Mouse (Mus musculus): ENCODE data around the gene Hrct1. TPM values are rescaled to one million over a fixed set of nuclear protein-coding genes. Genes with fewer than 3 reads are reported as not detected.

Gene Hrct1
- polyA plus RNA-seq, 1 experiment from 2014 or later = 0.18 TPM

DNA sequence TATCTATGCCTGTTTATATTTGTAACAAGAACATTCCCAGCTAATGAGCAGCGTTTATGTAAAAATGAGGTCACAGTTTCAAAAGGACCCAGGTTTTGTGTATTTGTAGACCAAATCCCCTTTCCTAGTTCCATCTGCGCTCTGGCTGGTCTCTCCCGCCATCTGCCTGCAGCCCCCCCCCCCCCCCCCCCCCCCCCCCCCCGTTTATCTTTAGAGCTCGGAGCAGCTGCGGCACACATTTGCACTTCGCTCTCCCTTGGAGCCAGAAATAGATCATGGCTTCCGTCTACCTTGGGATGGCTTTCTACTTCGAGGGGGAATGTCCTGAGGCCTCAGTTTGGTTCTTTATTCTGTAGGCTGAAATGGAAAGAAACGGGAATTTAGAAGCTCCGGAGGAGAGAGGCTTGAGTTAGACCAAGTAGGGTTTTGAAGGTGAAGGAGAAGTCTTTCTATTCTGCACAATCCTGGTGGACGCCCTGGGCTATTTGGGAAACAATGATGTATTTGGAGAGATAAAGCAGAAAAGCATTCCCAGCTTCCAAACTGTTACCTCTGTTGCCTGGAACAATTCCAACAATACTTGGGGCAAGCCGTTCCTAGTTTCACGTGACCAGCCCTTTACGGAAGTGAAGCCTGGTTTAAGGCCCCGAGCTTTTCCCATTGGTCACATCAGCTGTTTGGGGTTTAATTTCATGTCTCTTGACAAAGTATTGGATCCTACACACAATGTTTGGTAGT is 6.3 kb upstream of the Hrct1 start:
- WGBS = 66% methylated on average over 14 of the region's 16 CpGs
- no peaks in the 10 kb centered on the region for H3K4me1 ChIP-seq (ENCODE audit: control insufficient read depth, insufficient read depth, low read length)
- ATAC-seq (replicated peaks; ENCODE audit: insufficient number of reproducible peaks, low FRiP score, low TSS enrichment, low read depth) = no peak

DNA sequence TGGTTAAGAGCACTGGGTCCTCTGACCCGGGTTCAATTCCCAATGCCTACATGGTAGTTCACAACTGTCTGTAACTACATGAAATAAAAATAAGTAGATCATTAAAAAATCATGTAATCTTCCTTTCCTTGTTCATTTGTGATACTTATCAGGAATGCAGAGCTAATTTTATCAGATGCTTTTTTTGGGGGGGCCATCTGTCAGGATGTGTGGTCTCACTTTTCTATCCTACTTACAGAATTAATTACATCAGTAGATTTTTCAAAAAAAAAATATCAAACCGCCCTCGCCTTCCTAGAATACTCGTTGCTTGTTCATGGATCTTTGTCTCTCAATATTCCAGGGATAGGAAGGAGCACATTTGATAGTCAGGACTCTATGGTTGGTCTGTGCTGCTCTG is 4.8 kb upstream of the Hrct1 start:
- Histone ChIP-seq H3K27ac (replicated peaks; ENCODE audit: low read depth, low read length) (no peak overlapping the region), H3K4me2 (ENCODE audit: low read depth, low read length) (no peak overlapping the region), H3K4me1 (ENCODE audit: control insufficient read depth, insufficient read depth, low read length) (no peaks in the 10 kb centered on the region), H3K9me3 (replicated peaks; ENCODE audit: control insufficient read depth, low read length) (no peaks in the 10 kb centered on the region), H3K4me3 (ENCODE audit: low read depth, low read length) (no peak overlapping the region), H3K9ac (replicated peaks; ENCODE audit: low read length) (no peak overlapping the region), H3K27me3 (ENCODE audit: control insufficient read depth, insufficient read depth, low read length) (no peaks in the 10 kb centered on the region), H3K36me3 (replicated peaks; ENCODE audit: control insufficient read depth, insufficient read depth, low read depth, low read length) (no peaks in the 10 kb centered on the region)
- no peak for DNase-seq (ENCODE audit: low spot score)
- ATAC-seq (replicated peaks; ENCODE audit: insufficient number of reproducible peaks, low FRiP score, low TSS enrichment, low read depth) = no peak
- WGBS = 90% methylated on average over 4 of the region's 4 CpGs

More for the DNA sequence above, 6.3 kb upstream of the Hrct1 start:
- no peak overlapping the region for H3K27ac ChIP-seq (replicated peaks; ENCODE audit: low read depth, low read length)
- H3K4me3 ChIP-seq (ENCODE audit: low read depth, low read length) = no peak overlapping the region
- DNase-seq (ENCODE audit: low spot score) = peak; percentile 14
- H3K9ac ChIP-seq (replicated peaks; ENCODE audit: low read length) = no peak overlapping the region
- no peak overlapping the region for H3K4me2 ChIP-seq (ENCODE audit: low read depth, low read length)
- H3K27me3 ChIP-seq (ENCODE audit: control insufficient read depth, insufficient read depth, low read length) = no peaks in the 10 kb centered on the region
- no peaks in the 10 kb centered on the region for H3K9me3 ChIP-seq (replicated peaks; ENCODE audit: control insufficient read depth, low read length)
- no peaks in the 10 kb centered on the region for H3K36me3 ChIP-seq (replicated peaks; ENCODE audit: control insufficient read depth, insufficient read depth, low read depth, low read length)

DNA sequence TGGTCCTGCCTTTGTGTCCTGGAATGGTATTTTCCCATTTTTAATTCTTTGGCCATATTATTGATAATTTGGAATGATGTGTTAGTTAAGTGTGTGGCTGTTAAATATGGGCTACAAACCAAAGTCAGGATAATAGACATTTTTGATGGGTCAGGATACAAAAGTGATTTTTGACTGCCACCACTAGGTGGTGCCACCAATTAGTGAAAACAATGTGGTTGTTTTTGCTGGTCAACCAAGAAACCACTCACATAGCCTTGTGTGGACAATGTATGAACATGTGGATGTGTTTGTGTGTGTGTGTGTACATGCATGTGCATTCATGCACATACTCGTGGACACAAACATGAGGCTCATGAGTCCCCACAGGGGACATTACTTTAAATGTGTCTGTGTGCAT is 2.2 kb upstream of the Hrct1 start:
- peak; percentile 69 for DNase-seq (ENCODE audit: low spot score)
- H3K4me1 ChIP-seq (ENCODE audit: control insufficient read depth, insufficient read depth, low read length) = no peaks in the 10 kb centered on the region
- no peaks in the 10 kb centered on the region for H3K36me3 ChIP-seq (replicated peaks; ENCODE audit: control insufficient read depth, insufficient read depth, low read depth, low read length)
- H3K9ac ChIP-seq (replicated peaks; ENCODE audit: low read length) = no peak overlapping the region
- H3K27me3 ChIP-seq (ENCODE audit: control insufficient read depth, insufficient read depth, low read length) = no peaks in the 10 kb centered on the region
- ATAC-seq (replicated peaks; ENCODE audit: insufficient number of reproducible peaks, low FRiP score, low TSS enrichment, low read depth) = no peak
- H3K4me2 ChIP-seq (ENCODE audit: low read depth, low read length) = no peak overlapping the region
- H3K9me3 ChIP-seq (replicated peaks; ENCODE audit: control insufficient read depth, low read length) = no peaks in the 10 kb centered on the region
- WGBS = 23% methylated on average over 1 of the region's 1 CpGs
- H3K4me3 ChIP-seq (ENCODE audit: low read depth, low read length) = no peak overlapping the region
- no peak overlapping the region for H3K27ac ChIP-seq (replicated peaks; ENCODE audit: low read depth, low read length)

DNA sequence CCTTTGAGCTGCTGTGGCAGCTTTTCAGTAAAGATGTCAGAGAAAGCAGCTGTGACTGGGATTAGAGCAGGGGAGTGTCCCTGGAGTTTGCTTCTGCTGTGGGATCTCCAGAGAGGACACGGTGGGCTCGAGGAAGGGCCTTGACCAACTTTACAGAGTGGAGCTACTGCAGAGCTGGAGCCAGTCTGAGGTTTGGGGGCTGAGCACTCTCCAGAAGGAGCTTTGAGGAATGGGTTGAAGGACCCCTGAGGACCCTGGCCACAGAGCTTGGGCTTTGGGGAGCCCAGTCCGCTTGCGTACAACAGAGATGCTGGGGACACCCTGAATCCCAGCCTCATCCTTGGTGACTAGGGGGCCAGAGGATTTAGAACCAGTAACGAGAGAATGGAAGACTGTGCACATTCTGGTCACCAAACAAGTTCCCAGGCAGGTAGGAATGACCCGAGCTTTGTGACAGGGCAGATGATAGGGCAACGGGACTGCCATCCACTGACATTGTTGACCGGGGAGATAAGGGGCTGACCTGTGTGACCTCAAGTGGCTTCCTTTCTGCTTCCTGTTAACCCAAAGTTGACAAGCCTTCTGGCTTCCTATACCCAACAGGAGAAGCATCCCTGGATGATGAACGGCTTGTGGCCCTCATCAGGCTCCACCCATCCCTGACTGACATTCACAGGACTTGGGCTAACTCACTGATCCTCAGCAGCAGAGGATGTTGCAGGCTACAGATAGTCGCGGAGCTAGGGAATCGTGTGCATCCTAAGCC is 577 bp upstream of the Hrct1 start:
- H3K9ac ChIP-seq (replicated peaks; ENCODE audit: low read length) = no peak overlapping the region
- H3K9me3 ChIP-seq (replicated peaks; ENCODE audit: control insufficient read depth, low read length) = no peaks in the 10 kb centered on the region
- no peak for ATAC-seq (replicated peaks; ENCODE audit: insufficient number of reproducible peaks, low FRiP score, low TSS enrichment, low read depth)
- H3K4me1 ChIP-seq (ENCODE audit: control insufficient read depth, insufficient read depth, low read length) = no peaks in the 10 kb centered on the region
- 64% methylated on average over 12 of the region's 12 CpGs for WGBS
- DNase-seq (ENCODE audit: low spot score) = no peak
- no peaks in the 10 kb centered on the region for H3K27me3 ChIP-seq (ENCODE audit: control insufficient read depth, insufficient read depth, low read length)
- no peak overlapping the region for H3K4me3 ChIP-seq (ENCODE audit: low read depth, low read length)
- no peaks in the 10 kb centered on the region for H3K36me3 ChIP-seq (replicated peaks; ENCODE audit: control insufficient read depth, insufficient read depth, low read depth, low read length)
- no peak overlapping the region for H3K27ac ChIP-seq (replicated peaks; ENCODE audit: low read depth, low read length)
- no peak overlapping the region for H3K4me2 ChIP-seq (ENCODE audit: low read depth, low read length)

DNA sequence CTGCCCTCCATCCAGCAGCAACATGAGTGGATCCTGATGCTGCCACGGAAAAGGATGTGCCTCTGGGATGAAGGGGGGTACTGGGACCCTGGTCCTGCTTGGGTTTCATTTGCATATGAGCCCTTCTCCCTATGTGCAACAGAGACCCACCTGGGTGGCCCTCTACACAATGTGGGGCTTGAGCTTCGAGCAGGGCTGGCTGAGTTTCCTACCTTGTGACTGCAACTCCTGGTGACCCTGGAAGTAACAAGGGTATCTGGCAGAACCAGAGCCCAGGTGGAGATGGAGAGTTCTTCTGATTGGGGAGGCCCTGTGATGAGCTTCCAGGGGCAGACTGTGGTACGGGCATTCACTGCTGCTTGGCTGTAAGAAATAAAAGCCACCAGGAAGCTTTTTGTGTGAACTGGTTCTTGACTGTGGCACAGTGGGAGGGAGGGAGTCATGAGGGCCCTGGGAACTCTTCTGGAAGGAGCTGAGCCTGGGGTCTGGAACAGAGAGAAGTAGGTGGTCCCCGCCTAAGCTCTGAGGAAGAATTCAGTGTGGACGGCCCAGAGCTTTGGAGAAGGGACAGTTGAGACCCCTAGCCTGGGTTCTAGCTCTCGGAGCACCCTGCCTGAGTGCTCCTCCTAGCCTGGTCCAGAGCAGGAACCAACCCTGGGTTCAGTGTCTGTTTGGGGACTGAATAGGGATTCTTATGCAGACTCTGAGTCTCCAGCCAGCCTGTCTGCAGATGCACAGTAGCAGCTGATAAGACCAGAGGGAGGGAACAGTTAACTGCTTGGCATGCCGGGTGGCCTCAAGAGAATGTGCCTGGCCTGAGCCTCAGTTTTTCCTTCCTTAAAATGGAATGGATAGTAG is 959 bp downstream of the Hrct1 start:
- H3K9ac ChIP-seq (replicated peaks; ENCODE audit: low read length) = no peak overlapping the region
- no peaks in the 10 kb centered on the region for H3K4me1 ChIP-seq (ENCODE audit: control insufficient read depth, insufficient read depth, low read length)
- no peak overlapping the region for H3K4me2 ChIP-seq (ENCODE audit: low read depth, low read length)
- WGBS = 76% methylated on average over 7 of the region's 7 CpGs
- no peaks in the 10 kb centered on the region for H3K36me3 ChIP-seq (replicated peaks; ENCODE audit: control insufficient read depth, insufficient read depth, low read depth, low read length)
- H3K4me3 ChIP-seq (ENCODE audit: low read depth, low read length) = no peak overlapping the region
- ATAC-seq (replicated peaks; ENCODE audit: insufficient number of reproducible peaks, low FRiP score, low TSS enrichment, low read depth) (no peak), DNase-seq (ENCODE audit: low spot score) (no peak)
- no peak overlapping the region for H3K27ac ChIP-seq (replicated peaks; ENCODE audit: low read depth, low read length)
- H3K27me3 ChIP-seq (ENCODE audit: control insufficient read depth, insufficient read depth, low read length) = no peaks in the 10 kb centered on the region
- H3K9me3 ChIP-seq (replicated peaks; ENCODE audit: control insufficient read depth, low read length) = no peaks in the 10 kb centered on the region

DNA sequence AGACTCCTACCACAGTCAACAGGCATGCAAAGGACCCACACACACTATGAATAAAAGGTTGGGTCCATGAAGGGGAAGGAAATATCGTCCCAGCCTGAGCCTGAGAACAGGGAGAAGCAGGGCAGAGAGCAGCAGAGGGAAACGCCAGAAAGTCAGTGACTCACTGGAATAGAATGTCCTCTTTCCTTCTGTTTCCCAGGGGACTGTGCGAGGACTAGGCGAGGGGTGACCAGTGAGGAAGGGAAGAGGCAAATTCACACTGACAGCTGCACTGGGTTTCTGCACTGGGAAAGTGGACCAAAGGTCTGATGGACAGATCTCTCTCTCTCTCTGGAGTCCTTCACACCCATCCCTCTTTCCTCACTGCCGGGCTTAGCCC is 1.6 kb downstream of the Hrct1 start:
- ATAC-seq (replicated peaks; ENCODE audit: insufficient number of reproducible peaks, low FRiP score, low TSS enrichment, low read depth) (no peak), DNase-seq (ENCODE audit: low spot score) (no peak)
- 52% methylated on average over 5 of the region's 5 CpGs for WGBS
- no peaks in the 10 kb centered on the region for H3K36me3 ChIP-seq (replicated peaks; ENCODE audit: control insufficient read depth, insufficient read depth, low read depth, low read length)
- no peaks in the 10 kb centered on the region for H3K27me3 ChIP-seq (ENCODE audit: control insufficient read depth, insufficient read depth, low read length)
- H3K27ac ChIP-seq (replicated peaks; ENCODE audit: low read depth, low read length) = no peak overlapping the region
- H3K9ac ChIP-seq (replicated peaks; ENCODE audit: low read length) = no peak overlapping the region
- H3K9me3 ChIP-seq (replicated peaks; ENCODE audit: control insufficient read depth, low read length) = no peaks in the 10 kb centered on the region
- no peaks in the 10 kb centered on the region for H3K4me1 ChIP-seq (ENCODE audit: control insufficient read depth, insufficient read depth, low read length)
- no peak overlapping the region for H3K4me3 ChIP-seq (ENCODE audit: low read depth, low read length)
- H3K4me2 ChIP-seq (ENCODE audit: low read depth, low read length) = no peak overlapping the region

DNA sequence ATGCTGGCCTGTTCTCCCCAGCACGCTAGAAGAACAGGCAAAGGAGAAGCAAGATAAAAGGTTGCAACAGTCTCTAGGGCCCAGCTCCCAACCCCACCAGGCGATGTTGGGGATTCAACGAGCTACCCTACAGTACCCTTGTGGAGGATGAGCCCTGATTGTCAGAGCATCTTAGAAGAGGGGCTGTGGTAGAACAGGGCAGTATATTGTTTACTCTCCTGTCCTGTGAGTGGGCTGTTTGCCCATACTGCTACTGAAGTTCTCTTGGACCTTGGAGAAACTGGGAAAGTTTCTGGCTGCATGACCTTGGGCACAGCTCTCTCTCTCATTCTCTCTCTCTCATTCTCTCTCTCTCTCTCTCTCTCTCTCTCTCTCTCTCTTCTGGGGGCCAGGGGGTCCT is 2.1 kb downstream of the Hrct1 start:
- Histone ChIP-seq H3K27me3 (ENCODE audit: control insufficient read depth, insufficient read depth, low read length) (no peaks in the 10 kb centered on the region), H3K36me3 (replicated peaks; ENCODE audit: control insufficient read depth, insufficient read depth, low read depth, low read length) (no peaks in the 10 kb centered on the region), H3K4me3 (ENCODE audit: low read depth, low read length) (no peak overlapping the region), H3K4me2 (ENCODE audit: low read depth, low read length) (no peak overlapping the region), H3K9me3 (replicated peaks; ENCODE audit: control insufficient read depth, low read length) (no peaks in the 10 kb centered on the region), H3K4me1 (ENCODE audit: control insufficient read depth, insufficient read depth, low read length) (no peaks in the 10 kb centered on the region), H3K9ac (replicated peaks; ENCODE audit: low read length) (no peak overlapping the region), H3K27ac (replicated peaks; ENCODE audit: low read depth, low read length) (no peak overlapping the region)
- 70% methylated on average over 3 of the region's 3 CpGs for WGBS
- ATAC-seq (replicated peaks; ENCODE audit: insufficient number of reproducible peaks, low FRiP score, low TSS enrichment, low read depth) (no peak), DNase-seq (ENCODE audit: low spot score) (no peak)
